Mouse (Mus musculus) kidney, postnatal 4 days (tissue): Measurements from ENCODE around the gene Fem1a.
"Not testable (repeated sequence)": the region's sequence is repeated elsewhere in the genome, so short reads cannot be mapped to it uniquely, and the experiment has no call there.

Experiments used
- DNase-seq, 2 experiments: peaks; one replicate each; pipeline ENCODE4 v3.0.0; 2021; ENCODE audit warnings: mixed read lengths in 2 of 2

The Fem1a gene

GRCm38 (mm10) chr17:56255863-56256238 lies 759 bp upstream of the Fem1a start:
- peak; percentile 100 for DNase-seq

GRCm38 (mm10) chr17:56257181-56257894 lies 728 bp downstream of the Fem1a start:
- peak in 1 of 2 experiments; percentile 63 for DNase-seq

GRCm38 (mm10) chr17:56258269-56258668 lies 1.7 kb downstream of the Fem1a start:
- DNase-seq, result not testable (repeated sequence)

- not testable (repeated sequence) for DNase-seq
Measured at GRCm38 (mm10) chr17:56258812-56259211, 2.2 kb downstream of the Fem1a start.

- DNase-seq, result no peak
Measured at GRCm38 (mm10) chr17:56259301-56260037, 2.9 kb downstream of the Fem1a start.

GRCm38 (mm10) chr17:56261166-56261565 lies 4.6 kb downstream of the Fem1a start:
- DNase-seq, result no peak

GRCm38 (mm10) chr17:56262645-56263094 lies 6.1 kb downstream of the Fem1a start:
- no peak for DNase-seq

- peak; percentile 83 to 88 for DNase-seq
Measured at GRCm38 (mm10) chr17:56264020-56264419, 7.4 kb downstream of the Fem1a start.

- no peak for DNase-seq
Measured at GRCm38 (mm10) chr17:56265011-56265410, 8.4 kb downstream of the Fem1a start.

GRCm38 (mm10) chr17:56265869-56266268 lies 9.3 kb downstream of the Fem1a start:
- DNase-seq, result no peak

- DNase-seq, result no peak
Measured at GRCm38 (mm10) chr17:56266271-56266670, 9.7 kb downstream of the Fem1a start.

GRCm38 (mm10) chr17:56269153-56269630 lies 12.6 kb downstream of the Fem1a start:
- DNase-seq, result peak; percentile 61 to 78

GRCm38 (mm10) chr17:56269741-56270140 lies 13.1 kb downstream of the Fem1a start:
- no peak for DNase-seq

GRCm38 (mm10) chr17:56271609-56272253 lies 15.1 kb downstream of the Fem1a start:
- DNase-seq, result no peak

- DNase-seq, result peak; percentile 49 to 60
Measured at GRCm38 (mm10) chr17:56272644-56273043, 16.0 kb downstream of the Fem1a start.

GRCm38 (mm10) chr17:56273482-56273881 lies 16.9 kb downstream of the Fem1a start:
- DNase-seq, result no peak

- DNase-seq, result no peak
Measured at GRCm38 (mm10) chr17:56273986-56274385, 17.4 kb downstream of the Fem1a start.

GRCm38 (mm10) chr17:56275842-56276480 lies 19.4 kb downstream of the Fem1a start:
- DNase-seq, result peak in 1 of 2 experiments; percentile 61

- DNase-seq, result peak; percentile 89 to 95
Measured at GRCm38 (mm10) chr17:56276643-56277566, 20.3 kb downstream of the Fem1a start, which contains the start of gene Ticam1. Gene Ticam1, minus strand, starts transcription at chr17:56276786.

GRCm38 (mm10) chr17:56277567-56277893 lies 20.9 kb downstream of the Fem1a start:
- no peak for DNase-seq

- DNase-seq, result no peak
Measured at GRCm38 (mm10) chr17:56278340-56278739, 21.7 kb downstream of the Fem1a start.
